Mouse (Mus musculus) embryonic facial prominence, embryonic 14.5 days (tissue): ENCODE data around the gene Mapk8ip2. TPM values are rescaled to one million over a fixed set of nuclear protein-coding genes. Genes with fewer than 3 reads are reported as not detected.

Experiments used
- ATAC-seq: fragments of 200-750 bp; cut with Nextera tagmentation; 2 replicates; pipeline ENCODE4 v1.8.0; 2017; ENCODE audit warnings: low read depth, moderate number of reproducible peaks, moderate TSS enrichment
- DNase-seq: peaks from one replicate; pipeline ENCODE4 v3.0.0-alpha.2; 2015; ENCODE audit warnings: low spot score
- H3K27ac ChIP-seq: fragments of 300-500 bp; sonication (generic); replicated peaks from 2 replicates; pipeline ENCODE4 v1.5.1; 2014; ENCODE audit warnings: low read depth, mild to moderate bottlenecking, low read length, moderate library complexity
- H3K27me3 ChIP-seq: fragments of 300-500 bp; sonication (generic); replicated peaks from 2 replicates; pipeline ENCODE4 v1.6.1; 2014; ENCODE audit warnings: low read length; ENCODE audit not compliant: control insufficient read depth, insufficient read depth
- H3K36me3 ChIP-seq: fragments of 300-500 bp; sonication (generic); 2 replicates; pipeline ENCODE4 v1.6.1; 2014; ENCODE audit warnings: low read length, mixed read lengths; ENCODE audit not compliant: control insufficient read depth, insufficient read depth
- H3K4me1 ChIP-seq: fragments of 300-500 bp; sonication (generic); 2 replicates; pipeline ENCODE4 v1.6.1; 2014; ENCODE audit warnings: antibody characterized with exemption, low read length; ENCODE audit not compliant: control insufficient read depth, insufficient read depth
- H3K4me2 ChIP-seq: fragments of 300-500 bp; sonication (generic); 2 replicates; pipeline ENCODE4 v1.6.1; 2014; ENCODE audit warnings: low read depth, mild to moderate bottlenecking, low read length, moderate library complexity, mixed read lengths
- H3K4me3 ChIP-seq: fragments of 300-500 bp; sonication (generic); 2 replicates; pipeline ENCODE4 v1.5.1; 2014; ENCODE audit warnings: low read depth, mild to moderate bottlenecking, low read length
- H3K9ac ChIP-seq: fragments of 300-500 bp; sonication (generic); 2 replicates; pipeline ENCODE4 v1.6.1; 2014; ENCODE audit warnings: low read depth, mild to moderate bottlenecking, low read length, moderate library complexity, mixed read lengths
- H3K9me3 ChIP-seq: fragments of 300-500 bp; sonication (generic); 2 replicates; pipeline ENCODE4 v1.6.1; 2016; ENCODE audit warnings: low read length; ENCODE audit not compliant: control insufficient read depth
- WGBS: fragments of 180-500 bp; shearing (Covaris S2); extraction: QIAGEN DNeasy Blood & Tissue Kit; methylation state at CpG from one replicate; pipeline ENCODE4 v1.1.7; 2014; 5-methylcytosine and 5-hydroxymethylcytosine counted together
- polyA plus RNA-seq: library from polyadenylated mRNA; unstranded; fragments of >200 nt; fragmentation: Nextera tagmentation; extraction: Ambion mirVana; gene quantifications from 2 replicates; pipeline ENCODE4 v1.2.1, GENCODE M21; 2014

Gene Mapk8ip2
- polyA plus RNA-seq, 1 experiment from 2014 or later = 4.3 TPM

DNA sequence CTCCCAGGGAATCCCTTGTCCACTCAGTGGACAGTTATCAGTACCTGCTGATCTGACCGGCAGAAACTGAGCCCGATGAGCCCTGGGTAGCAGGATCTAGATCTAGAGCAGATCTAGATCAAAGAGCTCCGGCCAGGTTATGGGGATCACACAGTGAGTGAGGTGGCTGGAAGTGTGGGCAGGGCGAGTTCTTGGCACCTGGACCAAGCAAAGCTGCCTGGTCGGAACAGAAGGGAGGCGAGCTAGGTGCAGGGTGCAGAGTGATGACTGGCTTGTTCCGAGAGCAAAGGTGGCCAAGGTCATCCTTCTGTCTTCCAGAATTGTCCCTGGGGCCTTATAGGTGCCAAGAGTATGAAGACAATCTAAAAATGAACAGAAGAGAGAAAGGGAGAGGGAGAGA lies 6.1 kb downstream of the Mapk8ip2 start:
- Histone ChIP-seq H3K4me2 (no peak overlapping the region), H3K9ac (no peak overlapping the region), H3K4me3 (no peak overlapping the region), H3K9me3 (no peaks in the 10 kb centered on the region), H3K4me1 (no peaks in the 10 kb centered on the region), H3K36me3 (no peaks in the 10 kb centered on the region), H3K27ac (no peak overlapping the region), H3K27me3 (0 out of 2 replicates have a peak, but pooled peaks cover 2% of the 10 kb centered on the region)
- WGBS = 82% methylated on average over 7 of the region's 7 CpGs
- ATAC-seq = no peak
- DNase-seq = no peak

DNA sequence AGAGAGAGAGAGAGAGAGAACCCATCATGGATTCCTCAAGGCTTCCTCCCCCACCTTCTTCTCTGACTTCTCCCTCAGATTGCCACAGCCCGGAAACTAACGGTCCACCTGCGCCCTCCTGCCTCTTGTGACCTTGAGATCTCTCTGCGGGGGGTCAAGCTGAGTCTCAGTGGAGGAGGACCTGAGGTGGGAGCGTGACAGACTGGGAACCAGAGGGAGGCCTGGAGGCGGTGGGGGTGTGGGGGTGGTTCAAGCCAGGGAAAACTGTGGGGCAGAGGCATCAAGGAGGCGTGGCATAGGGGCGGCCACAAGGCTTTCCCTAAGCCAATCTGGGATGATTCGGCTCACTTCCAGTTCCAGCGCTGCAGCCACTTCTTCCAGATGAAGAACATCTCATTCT lies 6.6 kb downstream of the Mapk8ip2 start:
- 69% methylated on average over 9 of the region's 10 CpGs for WGBS
- no peak overlapping the region for H3K27ac ChIP-seq
- H3K9ac ChIP-seq = no peak overlapping the region

DNA sequence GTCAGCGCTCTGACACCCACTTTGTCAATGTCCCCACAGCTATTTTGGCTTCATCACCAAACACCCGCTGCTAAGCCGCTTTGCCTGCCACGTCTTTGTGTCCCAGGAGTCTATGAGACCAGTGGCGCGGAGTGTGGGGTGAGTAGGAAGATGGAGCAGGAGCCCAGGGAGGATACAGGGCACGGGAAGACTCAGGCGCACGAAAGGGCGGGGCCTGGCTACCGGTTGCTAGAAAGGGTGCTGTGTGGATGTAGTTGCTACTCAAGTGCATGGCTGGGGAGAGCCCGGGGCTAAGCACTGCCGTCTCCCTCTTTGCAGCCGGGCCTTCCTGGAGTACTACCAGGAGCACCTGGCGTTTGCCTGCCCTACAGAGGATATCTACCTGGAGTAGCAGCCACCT lies 7.6 kb downstream of the Mapk8ip2 start:
- H3K27ac ChIP-seq = no peak overlapping the region
- no peaks in the 10 kb centered on the region for H3K9me3 ChIP-seq
- H3K4me1 ChIP-seq = no peaks in the 10 kb centered on the region
- DNase-seq (no peak), ATAC-seq (no peak)
- WGBS = 75% methylated on average over 14 of the region's 15 CpGs
- H3K4me3 ChIP-seq = no peak overlapping the region
- no peaks in the 10 kb centered on the region for H3K27me3 ChIP-seq
- no peak overlapping the region for H3K9ac ChIP-seq
- no peaks in the 10 kb centered on the region for H3K36me3 ChIP-seq
- no peak overlapping the region for H3K4me2 ChIP-seq

More for the DNA sequence above, 6.6 kb downstream of the Mapk8ip2 start:
- no peaks in the 10 kb centered on the region for H3K4me1 ChIP-seq
- no peaks in the 10 kb centered on the region for H3K36me3 ChIP-seq
- no peaks in the 10 kb centered on the region for H3K27me3 ChIP-seq
- H3K9me3 ChIP-seq = no peaks in the 10 kb centered on the region
- no peak overlapping the region for H3K4me3 ChIP-seq
- DNase-seq = no peak
- no peak for ATAC-seq
- H3K4me2 ChIP-seq = no peak overlapping the region

DNA sequence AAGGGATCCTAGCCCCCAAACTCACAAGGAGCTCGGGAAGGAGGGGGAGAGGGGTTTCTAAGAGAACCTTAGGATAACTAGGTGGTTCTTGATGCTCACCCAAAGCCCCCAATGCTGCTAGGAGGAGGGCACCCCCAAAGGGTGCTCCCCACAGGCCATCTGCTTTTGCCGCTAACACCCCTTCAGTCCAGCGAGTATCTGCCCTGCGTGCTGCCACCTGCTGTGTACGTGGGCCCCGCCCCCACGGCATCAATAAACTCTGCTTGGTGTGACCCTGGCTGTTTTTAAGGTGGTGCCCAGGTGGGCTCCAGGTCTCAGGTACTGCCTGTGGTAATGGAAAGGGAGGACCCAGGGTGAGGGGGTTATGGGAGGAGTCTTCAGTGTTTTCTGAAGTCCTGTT lies 8.5 kb downstream of the Mapk8ip2 start:
- WGBS = 81% methylated on average over 7 of the region's 7 CpGs

DNA sequence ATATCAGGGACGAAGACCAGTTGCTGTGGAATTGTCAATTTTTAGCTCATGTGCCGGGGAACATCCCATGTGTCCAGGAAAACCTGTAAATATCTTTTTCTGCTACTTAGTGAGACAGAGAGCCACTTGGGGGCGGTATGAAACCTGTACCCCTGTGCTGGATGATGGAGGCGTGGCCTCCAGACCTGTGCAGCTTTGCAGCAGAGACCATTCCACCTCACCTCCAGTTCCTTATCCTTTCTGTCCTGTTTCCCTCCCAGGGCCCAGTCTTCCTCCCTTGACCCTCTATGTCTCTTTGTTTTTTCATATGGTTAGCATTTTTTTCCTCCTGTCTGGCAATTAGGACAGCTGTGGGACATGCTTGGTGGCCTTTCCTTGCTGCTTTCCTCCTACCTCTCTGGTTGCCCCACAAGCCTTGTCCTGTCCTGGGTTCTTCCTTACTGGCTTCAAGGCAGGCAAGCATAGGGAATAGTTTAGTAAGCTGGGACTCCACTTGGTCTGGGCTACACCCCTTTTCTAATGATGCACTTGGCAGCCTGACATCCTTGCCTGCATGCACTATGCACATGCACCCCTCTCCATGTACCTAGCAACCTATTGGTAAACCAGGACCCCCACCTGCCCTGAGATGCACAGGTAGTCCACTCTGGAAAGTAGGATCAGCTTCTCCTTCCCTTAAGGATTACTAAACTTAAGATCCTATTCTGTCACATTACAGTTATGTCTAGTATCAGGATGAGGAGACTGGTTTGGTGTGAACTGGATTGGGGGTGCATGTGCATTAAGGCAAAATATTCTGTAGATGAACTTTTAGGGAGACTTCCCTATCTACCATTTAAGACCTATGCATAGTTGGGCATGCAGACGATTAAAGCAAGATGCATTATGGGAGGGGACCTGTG lies 9.9 kb downstream of the Mapk8ip2 start:
- Histone ChIP-seq H3K4me3 (no peak overlapping the region), H3K4me1 (no peaks in the 10 kb centered on the region), H3K27ac (no peak overlapping the region), H3K27me3 (no peaks in the 10 kb centered on the region), H3K9me3 (no peaks in the 10 kb centered on the region), H3K4me2 (no peak overlapping the region), H3K9ac (no peak overlapping the region), H3K36me3 (no peaks in the 10 kb centered on the region)
- DNase-seq (peak; percentile 29), ATAC-seq (no peak)
- WGBS = 51% methylated on average over 5 of the region's 5 CpGs

More for the DNA sequence above, 8.5 kb downstream of the Mapk8ip2 start:
- H3K4me2 ChIP-seq = no peak overlapping the region
- DNase-seq (no peak), ATAC-seq (no peak)
- H3K36me3 ChIP-seq = no peaks in the 10 kb centered on the region
- no peak overlapping the region for H3K27ac ChIP-seq
- H3K27me3 ChIP-seq = no peaks in the 10 kb centered on the region
- H3K9ac ChIP-seq = no peak overlapping the region
- no peaks in the 10 kb centered on the region for H3K4me1 ChIP-seq
- H3K4me3 ChIP-seq = no peak overlapping the region
- H3K9me3 ChIP-seq = no peaks in the 10 kb centered on the region

DNA sequence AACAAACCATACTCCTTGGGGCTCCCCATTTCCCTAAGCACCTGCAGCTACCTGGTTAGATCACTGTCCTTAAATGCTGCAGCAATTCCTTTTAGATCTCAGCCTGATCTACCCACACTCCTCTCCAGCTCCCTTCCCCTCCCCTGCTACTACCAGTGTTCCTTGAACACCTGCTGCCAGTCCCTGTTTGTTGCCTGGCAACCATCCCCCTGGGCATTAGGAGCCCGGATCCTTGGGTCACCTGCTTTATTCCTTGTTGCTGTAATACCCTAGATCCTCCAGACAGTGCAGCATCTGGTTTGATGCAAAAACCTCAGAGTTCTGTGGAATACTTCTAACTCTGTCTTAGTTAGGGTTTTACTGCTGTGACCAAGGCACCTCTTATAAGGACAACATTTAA lies 11.3 kb downstream of the Mapk8ip2 start:
- ATAC-seq (peak; percentile 77), DNase-seq (peak; percentile 54)
- H3K9ac ChIP-seq = no peak overlapping the region

DNA sequence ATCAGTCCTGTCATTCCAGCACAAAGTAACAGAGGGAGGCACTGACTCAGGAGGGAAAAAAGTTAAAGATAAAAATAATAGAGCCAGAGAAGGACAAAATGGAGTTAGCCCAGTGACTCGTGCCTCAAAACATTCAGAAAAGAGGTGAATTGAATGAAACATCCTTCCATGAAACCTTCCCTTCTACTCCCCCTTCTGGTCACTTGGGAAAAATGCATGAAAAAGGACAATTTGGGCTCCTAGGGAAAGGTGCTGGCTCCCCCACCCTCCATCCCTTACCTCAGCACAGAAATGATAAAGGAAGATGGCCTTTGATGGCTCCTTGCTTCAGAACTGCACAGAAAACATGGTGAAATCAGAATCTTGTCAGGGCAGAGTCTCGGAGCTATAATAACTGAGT lies 14.9 kb downstream of the Mapk8ip2 start:
- H3K4me1 ChIP-seq = no peaks in the 10 kb centered on the region
- 23% methylated on average over 2 of the region's 2 CpGs for WGBS
- ATAC-seq (no peak), DNase-seq (no peak)
- no peak overlapping the region for H3K4me2 ChIP-seq
- H3K36me3 ChIP-seq = no peaks in the 10 kb centered on the region
- H3K9me3 ChIP-seq = no peaks in the 10 kb centered on the region
- H3K27ac ChIP-seq = no peak overlapping the region
- H3K27me3 ChIP-seq = no peaks in the 10 kb centered on the region
- H3K9ac ChIP-seq = no peak overlapping the region
- H3K4me3 ChIP-seq = no peak overlapping the region

More for the DNA sequence above, 11.3 kb downstream of the Mapk8ip2 start:
- H3K9me3 ChIP-seq = no peaks in the 10 kb centered on the region
- no peaks in the 10 kb centered on the region for H3K36me3 ChIP-seq
- no peaks in the 10 kb centered on the region for H3K27me3 ChIP-seq
- WGBS = 5% methylated on average over 1 of the region's 1 CpGs
- no peak overlapping the region for H3K4me3 ChIP-seq
- no peak overlapping the region for H3K27ac ChIP-seq
- H3K4me2 ChIP-seq = no peak overlapping the region
- no peaks in the 10 kb centered on the region for H3K4me1 ChIP-seq

DNA sequence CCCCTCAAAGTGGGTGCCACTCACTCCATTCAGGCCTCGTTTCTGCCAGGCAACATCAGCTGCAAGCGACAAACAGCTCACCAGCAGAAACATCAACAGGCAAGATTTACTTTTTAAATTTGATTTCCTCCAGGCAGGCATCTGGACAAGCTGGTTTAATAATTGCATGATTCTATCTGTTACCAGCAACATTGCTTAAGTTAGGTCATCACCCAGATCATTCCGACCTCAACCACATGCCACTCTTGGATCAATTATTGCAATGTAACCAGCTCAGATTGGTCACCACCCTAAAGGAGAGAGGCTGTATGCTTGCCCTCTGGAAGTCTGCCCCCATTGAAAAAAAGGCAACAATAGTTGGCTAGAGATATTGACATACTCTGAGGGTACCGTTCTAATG lies 17.8 kb downstream of the Mapk8ip2 start:
- Histone ChIP-seq H3K4me3 (no peak overlapping the region), H3K4me1 (peaks cover 10% of the 10 kb centered on the region), H3K27me3 (no peaks in the 10 kb centered on the region), H3K4me2 (no peak overlapping the region), H3K9ac (no peak overlapping the region), H3K9me3 (no peaks in the 10 kb centered on the region), H3K36me3 (no peaks in the 10 kb centered on the region), H3K27ac (no peak overlapping the region)
- WGBS = 83% methylated on average over 4 of the region's 4 CpGs
- ATAC-seq = no peak
- DNase-seq = no peak

DNA sequence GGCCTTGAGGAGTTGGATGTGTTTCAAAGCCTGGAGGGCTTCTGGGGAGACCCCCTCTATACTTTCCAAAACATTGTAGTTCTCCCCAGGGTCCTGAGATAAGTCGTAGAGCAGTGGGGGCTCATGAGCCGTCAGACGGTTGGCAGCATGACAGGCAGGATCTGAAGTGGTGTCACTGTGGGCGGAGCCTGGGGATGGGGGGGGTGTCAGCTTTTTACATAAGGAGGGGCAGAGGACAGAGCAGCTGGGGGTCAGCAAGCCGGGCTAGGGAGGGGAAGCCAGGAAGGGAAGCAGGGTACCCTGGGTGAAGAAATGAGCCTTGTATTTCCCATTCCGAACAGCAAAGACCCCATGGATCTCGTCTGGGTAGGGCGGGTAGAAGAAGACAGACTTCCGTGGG lies 19.7 kb downstream of the Mapk8ip2 start:
- no peak for DNase-seq
- no peaks in the 10 kb centered on the region for H3K36me3 ChIP-seq
- no peak overlapping the region for H3K9ac ChIP-seq
- H3K4me2 ChIP-seq = no peak overlapping the region
- WGBS = 76% methylated on average over 9 of the region's 9 CpGs
- no peak for ATAC-seq
- no peaks in the 10 kb centered on the region for H3K27me3 ChIP-seq
- H3K9me3 ChIP-seq = no peaks in the 10 kb centered on the region
- H3K4me1 ChIP-seq = peaks cover 12% of the 10 kb centered on the region
- no peak overlapping the region for H3K4me3 ChIP-seq
- H3K27ac ChIP-seq = no peak overlapping the region
